Mouse (Mus musculus): ENCODE measurements around the gene Slc7a14.

DNA sequence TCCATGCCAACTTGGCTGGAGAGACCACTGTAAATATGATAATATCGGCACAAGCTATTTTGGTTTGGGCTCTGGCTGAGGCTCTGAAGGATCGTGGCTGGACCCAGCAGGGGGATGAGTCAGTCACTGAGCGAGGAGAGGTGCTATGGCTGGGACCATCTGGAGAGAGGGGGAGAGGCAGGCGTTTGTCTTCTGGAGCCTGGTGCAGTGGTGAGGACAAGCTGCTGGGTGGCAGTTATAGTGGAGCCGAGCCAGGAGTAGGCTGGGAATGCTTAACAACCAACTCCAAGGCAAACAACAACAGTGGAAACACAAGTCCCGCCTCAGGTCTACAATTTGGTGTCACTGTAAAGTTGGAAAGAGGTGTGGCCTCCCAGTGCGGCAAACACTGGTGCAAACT lies 55.8 kb downstream of the Slc7a14 start:
- TF ChIP-seq CTCF (IDR thresholded peaks at IDR 0.05; ENCODE audit: low read depth): no peak
- no peak for TF ChIP-seq EP300 (IDR thresholded peaks at IDR 0.05; ENCODE audit: low read depth)
